In the genomic region with DNA sequence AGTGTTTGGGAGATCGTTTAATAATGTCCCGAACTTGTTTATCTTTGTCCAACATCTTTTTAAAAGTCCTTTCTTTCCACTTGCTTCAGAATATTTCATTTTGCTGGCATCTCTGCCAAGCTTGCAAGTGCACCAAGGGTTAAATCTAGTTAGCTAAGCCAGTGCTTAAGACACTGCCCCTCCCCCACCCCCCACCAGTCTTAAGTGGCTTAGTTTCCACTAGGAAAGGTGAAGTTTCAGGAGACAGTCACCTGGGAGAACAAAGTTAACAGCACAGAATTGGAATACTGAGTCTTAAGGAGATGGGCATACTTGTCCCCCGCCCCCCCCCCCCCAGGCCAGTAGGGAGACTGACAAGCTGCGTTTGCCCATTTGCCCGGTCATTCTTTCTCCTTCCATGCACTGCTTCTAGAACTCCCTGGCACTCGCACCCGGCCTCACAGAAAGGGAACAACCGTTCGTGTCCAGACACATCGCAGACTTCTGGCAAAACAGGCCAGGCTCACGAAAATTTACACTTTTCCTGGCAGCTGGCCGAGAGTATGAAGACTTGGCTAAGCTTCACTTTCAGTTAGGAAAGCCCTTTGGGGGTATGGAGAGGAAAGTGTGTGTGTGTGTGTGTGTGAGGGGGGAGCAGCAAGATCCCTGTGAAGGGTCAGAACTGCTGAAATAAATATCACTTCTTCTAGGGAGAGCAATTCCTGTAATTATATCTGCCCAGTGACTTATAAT, we compare ENCODE assay signal across 7 mouse cellular contexts.
A peak's percentile ranks its signal among the peaks of the same experiment; 100 is the strongest.
DNase-seq lines count a peak whose midpoint lies in the region; ATAC-seq and TF ChIP-seq lines count a peak whose summit lies in the region.

No protein-coding gene starts in this region.

- no peak overlapping the region for H3K4me3 ChIP-seq in midbrain, embryonic 14.5 days (replicated peaks; ENCODE audit: low read depth, low read length)
- H3K4me3 ChIP-seq in midbrain, embryonic 11.5 days (ENCODE audit: low read depth, low read length), result no peak overlapping the region
- H3K4me3 ChIP-seq in forebrain, embryonic 15.5 days, result no peak overlapping the region
- no peak overlapping the region for H3K4me3 ChIP-seq in intestine, postnatal 0 days (ENCODE audit: low read depth, low read length)
- no peak overlapping the region for H3K4me3 ChIP-seq in cerebellum, adult 2 months (replicated peaks; ENCODE audit: insufficient read depth, low read depth, low read length)

- ATAC-seq in midbrain, embryonic 14.5 days (ENCODE audit: low FRiP score, low TSS enrichment), result no peak
- no peak for ATAC-seq in midbrain, embryonic 11.5 days (ENCODE audit: low FRiP score)
- peak; percentile 80 for ATAC-seq in forebrain, embryonic 15.5 days (replicated peaks)
- ATAC-seq in intestine, postnatal 0 days, result no peak
- ATAC-seq in cerebellum, adult (ENCODE audit: insufficient number of reproducible peaks, low FRiP score, low TSS enrichment), result no peak

- peaks cover 8% of the 10 kb centered on the region; the same call in 1 of the 2 replicates for H3K4me1 ChIP-seq in midbrain, embryonic 14.5 days (ENCODE audit: control insufficient read depth, insufficient read depth, low read length)
- H3K4me1 ChIP-seq in midbrain, embryonic 11.5 days (ENCODE audit: control insufficient read depth, insufficient read depth, low read length), result peaks cover 8% of the 10 kb centered on the region
- peaks cover 19% of the 10 kb centered on the region for H3K4me1 ChIP-seq in forebrain, embryonic 15.5 days
- no peaks in the 10 kb centered on the region for H3K4me1 ChIP-seq in intestine, postnatal 0 days (replicated peaks; ENCODE audit: control insufficient read depth, insufficient read depth, low read length)
- H3K4me1 ChIP-seq in cerebellum, adult 2 months (ENCODE audit: control insufficient read depth, insufficient read depth, low read length), result no peaks in the 10 kb centered on the region

- no peaks in the 10 kb centered on the region for H3K36me3 ChIP-seq in midbrain, embryonic 14.5 days (ENCODE audit: control insufficient read depth, insufficient read depth, low read length)
- H3K36me3 ChIP-seq in midbrain, embryonic 11.5 days (ENCODE audit: control insufficient read depth, insufficient read depth, low read length), result no peaks in the 10 kb centered on the region
- no peaks in the 10 kb centered on the region for H3K36me3 ChIP-seq in forebrain, embryonic 15.5 days
- H3K36me3 ChIP-seq in intestine, postnatal 0 days (ENCODE audit: control insufficient read depth, insufficient read depth), result no peaks in the 10 kb centered on the region

- no peak overlapping the region for H3K4me2 ChIP-seq in midbrain, embryonic 14.5 days (ENCODE audit: low read length)
- H3K4me2 ChIP-seq in midbrain, embryonic 11.5 days, result no peak overlapping the region
- H3K4me2 ChIP-seq in forebrain, embryonic 15.5 days (replicated peaks), result no peak overlapping the region
- H3K4me2 ChIP-seq in intestine, postnatal 0 days (replicated peaks; ENCODE audit: low read depth), result 0 out of 2 replicates have a peak overlapping the region, but pooled peaks have one; percentile 21

- no peak for TF ChIP-seq POLR2A in cerebellum, adult 2 months (IDR thresholded peaks at IDR 0.05; ENCODE audit: borderline replicate concordance, insufficient read depth, low read length)

- H3K27me3 ChIP-seq in midbrain, embryonic 14.5 days (ENCODE audit: control insufficient read depth, insufficient read depth, low read length), result no peaks in the 10 kb centered on the region
- H3K27me3 ChIP-seq in midbrain, embryonic 11.5 days (ENCODE audit: control insufficient read depth, insufficient read depth, low read length), result no peaks in the 10 kb centered on the region
- no peaks in the 10 kb centered on the region for H3K27me3 ChIP-seq in forebrain, embryonic 15.5 days
- H3K27me3 ChIP-seq in intestine, postnatal 0 days (replicated peaks; ENCODE audit: control insufficient read depth, insufficient read depth, low read length), result no peaks in the 10 kb centered on the region
- H3K27me3 ChIP-seq in cerebellum, adult 2 months (ENCODE audit: control insufficient read depth, insufficient read depth, low read length), result no peaks in the 10 kb centered on the region; the same call in 1 of the 2 replicates

- no peaks in the 10 kb centered on the region for H3K9me3 ChIP-seq in midbrain, embryonic 14.5 days (ENCODE audit: control insufficient read depth, low read length)
- H3K9me3 ChIP-seq in midbrain, embryonic 11.5 days (ENCODE audit: control insufficient read depth, low read length), result no peaks in the 10 kb centered on the region
- H3K9me3 ChIP-seq in forebrain, embryonic 15.5 days, result no peaks in the 10 kb centered on the region
- H3K9me3 ChIP-seq in intestine, postnatal 0 days (ENCODE audit: control insufficient read depth), result no peaks in the 10 kb centered on the region

- peak; percentile 50 for DNase-seq in midbrain, embryonic 14.5 days
- DNase-seq in midbrain, embryonic 11.5 days (ENCODE audit: low spot score, missing footprints), result no peak
- DNase-seq in urinary bladder, adult 2 months (ENCODE audit: low spot score), result peak; percentile 30
- no peak for DNase-seq in cerebellum, adult 2 months

- TF ChIP-seq CTCF in intestine, postnatal 0 days (IDR thresholded peaks at IDR 0.05; ENCODE audit: low read depth), result no peak
- no peak for TF ChIP-seq CTCF in cerebellum, adult 2 months (IDR thresholded peaks at IDR 0.05; ENCODE audit: borderline replicate concordance, insufficient read depth, low read depth, low read length)

- H3K9ac ChIP-seq in midbrain, embryonic 14.5 days (replicated peaks; ENCODE audit: low read length), result no peak overlapping the region
- H3K9ac ChIP-seq in midbrain, embryonic 11.5 days (ENCODE audit: low read length), result no peak overlapping the region
- no peak overlapping the region for H3K9ac ChIP-seq in forebrain, embryonic 15.5 days (replicated peaks)
- no peak overlapping the region for H3K9ac ChIP-seq in intestine, postnatal 0 days (ENCODE audit: low read depth, low read length)

- no peak overlapping the region for H3K27ac ChIP-seq in midbrain, embryonic 14.5 days (replicated peaks; ENCODE audit: low read depth, low read length)
- H3K27ac ChIP-seq in midbrain, embryonic 11.5 days (ENCODE audit: low read depth, low read length), result no peak overlapping the region
- H3K27ac ChIP-seq in forebrain, embryonic 15.5 days (replicated peaks), result 0 out of 2 replicates have a peak overlapping the region, but pooled peaks have one; percentile 13
- no peak overlapping the region for H3K27ac ChIP-seq in intestine, postnatal 0 days (ENCODE audit: low read depth, low read length)
- no peak overlapping the region for H3K27ac ChIP-seq in cerebellum, adult 2 months (ENCODE audit: insufficient read depth, low read length)

- WGBS in midbrain, embryonic 14.5 days, result 33% methylated on average over 12 of the region's 12 CpGs
- 30% methylated on average over 12 of the region's 12 CpGs for WGBS in midbrain, embryonic 11.5 days
- 16% methylated on average over 12 of the region's 12 CpGs for WGBS in forebrain, embryonic 15.5 days
- WGBS in intestine, postnatal 0 days, result 46% methylated on average over 12 of the region's 12 CpGs
- 20% methylated on average over 12 of the region's 12 CpGs for WGBS in cerebellum, adult 2 months

Comparison
In these comparisons a context has a peak if more than half of its experiments do, and no peak if none do; other contexts are left out.
1. DNase-seq: peak in midbrain, embryonic 14.5 days (single experiment) and urinary bladder, adult 2 months (single experiment); none in midbrain, embryonic 11.5 days (single experiment) and cerebellum, adult 2 months (0 of 2).